Mouse (Mus musculus) A20 (cell line): ENCODE measurements around the gene Lacc1.
"Not testable (repeated sequence)": the region's sequence is repeated elsewhere in the genome, so short reads cannot be mapped to it uniquely, and the experiment has no call there.

Experiments
- DNase-seq: peaks from one replicate; pipeline ENCODE4 v3.0.0-alpha.2; 2011; ENCODE audit warnings: low read depth, low spot score

Gene Lacc1

DNA sequence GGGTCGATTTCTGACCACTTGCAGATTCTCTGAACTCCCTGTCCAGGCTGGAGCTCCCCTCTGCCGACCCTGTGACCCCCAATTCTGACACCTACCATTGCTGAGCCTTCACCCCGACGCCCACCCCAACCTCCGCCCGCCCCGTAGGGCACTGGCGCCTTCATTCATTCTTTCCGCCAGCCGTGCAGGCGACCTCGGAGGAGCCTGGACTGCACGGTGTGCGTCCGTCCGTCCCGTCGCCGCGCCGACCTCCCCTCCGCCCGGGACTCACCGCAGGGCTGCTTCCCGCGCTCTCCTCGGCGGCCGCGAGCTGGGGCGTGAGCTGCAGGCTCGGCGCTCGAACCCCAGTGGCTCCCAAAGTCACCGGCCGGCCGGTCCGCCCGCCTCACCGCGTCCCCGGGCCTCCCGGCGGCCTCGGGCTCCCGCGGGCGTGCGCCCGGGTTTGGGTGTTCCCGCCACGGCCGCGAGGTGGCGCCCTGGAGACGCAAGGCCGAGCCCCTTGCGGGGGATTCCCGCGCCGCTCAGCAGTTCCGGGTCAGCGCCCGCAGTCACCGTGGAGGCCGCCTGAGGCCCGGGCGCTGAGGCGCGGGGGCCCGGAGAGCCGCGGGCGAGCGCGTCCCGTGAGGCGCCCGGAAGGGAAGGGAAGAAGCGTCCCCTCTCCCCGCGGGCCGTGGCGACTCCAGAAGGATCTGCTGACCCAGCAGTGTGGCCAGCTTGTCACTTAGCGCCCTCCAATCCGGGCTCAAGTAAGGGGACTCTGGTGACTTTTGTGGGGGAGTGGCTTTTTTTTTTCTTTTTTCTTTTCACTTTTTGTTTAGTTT, at the start of gene Lacc1, which contains the start of gene Ccdc122:
Lacc1 (minus strand) TSS at position 679 of the 821 bp plus-strand sequence.
Ccdc122 (plus strand) TSS at position 547 of the 821 bp plus-strand sequence.
- DNase-seq, result peak; percentile 90

DNA sequence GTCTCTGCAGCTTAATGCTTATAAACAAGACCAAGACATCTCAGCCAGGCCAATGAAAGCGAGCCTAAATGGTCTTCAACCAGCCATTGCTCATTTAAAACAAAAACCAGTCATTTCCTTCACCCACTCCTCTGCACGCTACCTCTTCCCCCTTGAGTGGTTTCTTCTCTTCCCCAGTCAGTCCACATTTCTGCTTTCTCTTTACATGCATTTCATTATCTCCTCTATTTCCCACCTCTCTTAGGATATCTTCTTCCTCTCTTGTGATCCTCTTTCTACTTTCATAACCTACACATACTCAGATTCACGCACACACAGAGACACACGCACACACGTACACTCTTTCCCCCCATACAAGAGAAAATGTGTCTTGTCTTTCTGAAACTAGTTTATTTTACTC, 44.5 kb upstream of the Lacc1 start:
- peak; percentile 41 for DNase-seq

DNA sequence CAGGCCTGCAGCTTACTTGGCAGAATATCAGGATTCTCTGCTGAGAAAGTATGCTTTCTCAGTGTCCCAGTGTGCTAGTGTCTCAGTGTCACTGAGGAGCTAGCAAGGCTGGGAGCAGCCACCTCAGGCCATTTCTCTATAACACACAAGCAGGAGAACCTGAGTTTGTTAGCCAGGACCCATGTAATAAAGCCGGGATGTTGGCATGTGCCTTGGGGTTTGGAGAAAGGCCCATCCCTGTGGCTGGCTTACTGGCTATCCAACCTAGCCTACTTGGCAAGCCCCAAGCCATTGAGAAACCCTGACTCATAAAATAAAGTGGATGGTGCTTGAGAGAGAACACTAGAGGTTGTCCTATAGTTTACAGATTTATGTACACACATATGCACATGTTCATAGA, 32.7 kb upstream of the Lacc1 start:
- DNase-seq, result no peak

DNA sequence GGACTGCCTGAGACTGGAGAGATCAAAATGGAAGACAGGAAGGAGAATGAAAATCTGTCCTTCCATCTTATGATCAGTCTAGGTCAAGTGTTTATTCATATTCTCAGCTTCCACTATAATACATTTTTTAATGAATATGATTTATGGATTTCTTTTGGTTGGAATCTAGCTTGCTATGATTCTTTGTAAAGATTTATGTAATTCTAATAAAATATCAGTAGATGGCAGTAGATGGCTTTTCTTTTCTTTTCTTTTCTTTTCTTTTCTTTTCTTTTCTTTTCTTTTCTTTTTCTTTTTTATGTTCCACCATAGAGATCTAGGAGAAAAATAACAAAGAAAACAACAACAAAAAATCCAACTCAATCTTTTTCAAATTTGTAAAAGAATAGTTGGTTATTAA, 16.6 kb upstream of the Lacc1 start:
- DNase-seq, result no peak

DNA sequence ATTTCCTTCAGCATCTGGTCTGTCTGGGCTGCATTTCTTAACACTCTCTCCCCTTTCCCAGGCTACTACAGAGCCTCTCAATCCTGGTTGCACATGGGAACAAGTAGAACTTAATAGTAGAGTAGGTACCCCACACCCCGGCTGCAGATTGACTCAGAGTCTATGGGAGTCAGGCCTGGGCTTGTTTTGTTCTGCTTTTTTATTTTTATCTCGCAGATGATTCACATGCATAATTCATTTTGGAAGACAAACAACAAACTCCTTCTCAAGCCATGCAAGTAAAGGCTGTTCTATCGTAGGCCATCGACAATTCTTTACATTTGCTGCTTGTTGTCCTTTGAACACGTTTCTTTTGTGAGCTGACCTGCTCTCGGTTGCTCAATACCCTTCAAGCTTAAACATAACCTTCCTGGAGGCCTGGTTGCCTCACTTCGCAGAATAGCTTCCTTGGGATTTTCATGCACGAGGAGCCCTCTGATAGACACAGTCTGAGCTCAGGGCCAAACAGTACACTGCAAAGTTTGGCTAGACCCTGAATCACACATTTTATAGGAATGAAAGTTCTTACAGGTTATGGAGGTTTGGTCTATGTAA, 1.2 kb upstream of the Lacc1 start:
- no peak for DNase-seq

DNA sequence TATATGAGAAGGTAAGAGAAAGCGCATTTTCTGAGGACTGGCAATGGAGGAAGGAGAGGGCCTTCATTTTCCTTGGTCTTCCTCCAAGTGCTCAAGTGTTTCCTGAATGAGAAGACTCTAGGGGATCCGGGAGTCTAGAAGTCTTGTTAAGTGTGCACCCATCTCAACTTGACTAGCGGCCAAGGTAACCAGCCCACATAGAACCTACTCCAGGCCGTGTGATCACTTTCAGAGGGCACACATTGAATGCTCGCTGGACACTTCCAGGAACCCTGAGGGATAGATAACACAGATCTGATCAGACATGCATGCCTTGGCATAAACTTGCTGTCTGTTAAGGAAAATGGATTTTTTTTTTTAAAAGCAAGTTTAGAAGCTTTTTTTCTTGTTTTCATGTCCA, 626 bp upstream of the Lacc1 start:
- peak; percentile 50 for DNase-seq

DNA sequence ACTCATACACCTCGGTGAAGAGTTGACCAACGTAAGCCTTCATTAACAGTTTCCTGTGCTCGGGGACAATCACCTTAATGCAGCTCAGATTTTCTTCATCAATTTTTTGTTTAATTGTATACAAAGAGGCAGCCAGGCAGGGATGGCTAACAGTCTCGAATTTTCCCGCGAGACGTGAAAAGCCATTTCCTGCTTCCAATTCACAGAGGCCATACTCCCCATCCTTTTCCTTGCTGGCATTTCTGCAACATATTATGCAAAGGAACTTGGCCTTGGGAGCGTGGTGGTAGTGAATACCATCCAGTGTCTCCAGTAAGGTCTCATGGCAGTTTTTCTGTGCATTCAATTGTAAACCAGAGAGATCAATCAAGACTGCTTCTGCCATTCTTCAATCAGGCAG, 1.7 kb downstream of the Lacc1 start:
- peak; percentile 71 for DNase-seq

DNA sequence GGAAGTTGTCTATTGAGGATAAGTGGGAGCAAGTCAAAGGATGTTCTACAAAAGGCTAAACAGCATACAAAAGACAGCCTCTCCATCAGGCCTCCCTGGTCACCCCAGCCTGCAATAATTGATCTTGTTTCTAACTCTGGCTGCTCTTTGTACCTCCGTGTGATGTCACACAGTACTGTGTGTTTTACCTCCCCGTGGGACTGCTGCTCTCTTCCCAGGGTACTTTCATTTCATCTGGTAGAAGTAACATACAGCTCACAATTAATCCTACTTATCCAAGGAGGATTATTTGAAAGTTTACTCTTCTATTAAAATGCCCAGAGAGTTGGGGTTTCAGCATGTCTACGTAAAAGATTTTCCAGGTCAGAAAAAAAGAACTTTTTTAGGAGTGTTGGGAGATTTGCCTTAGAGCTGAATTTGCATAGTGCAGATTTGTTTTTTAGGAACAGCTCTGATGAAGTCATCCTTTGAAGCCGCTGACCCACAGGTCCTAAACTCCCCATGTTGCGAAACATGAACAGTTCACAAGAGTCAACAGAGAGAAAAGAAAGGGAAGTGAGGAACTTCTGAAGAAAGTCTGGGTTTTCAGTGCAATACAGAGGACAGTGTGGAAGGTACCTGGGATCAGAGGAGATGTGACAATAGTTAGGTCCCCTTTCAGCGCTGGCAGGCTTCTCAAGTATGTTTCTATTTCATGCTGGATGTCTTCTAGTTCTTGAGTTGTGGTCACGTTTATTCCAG, 2.4 kb downstream of the Lacc1 start:
- DNase-seq, result peak; percentile 80

DNA sequence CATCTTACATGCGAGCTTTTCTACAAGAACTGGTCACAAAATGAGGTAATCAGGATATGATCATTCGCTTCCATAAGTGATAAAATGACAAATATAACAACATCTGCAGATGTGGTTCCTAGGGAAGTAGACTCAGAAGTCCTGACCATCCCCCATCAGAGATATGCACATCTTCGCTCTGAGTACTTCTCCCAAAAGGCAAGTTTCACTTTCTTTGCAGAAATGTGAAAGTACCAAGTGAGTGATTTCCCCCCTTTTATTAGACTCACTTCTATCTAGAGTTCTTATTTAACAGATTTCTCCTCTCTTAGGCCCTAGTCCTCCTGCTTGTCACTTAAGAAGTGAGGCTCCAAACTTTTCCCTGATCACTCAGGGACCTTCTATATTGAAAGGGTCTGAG, 3.3 kb downstream of the Lacc1 start:
- peak; percentile 69 for DNase-seq

DNA sequence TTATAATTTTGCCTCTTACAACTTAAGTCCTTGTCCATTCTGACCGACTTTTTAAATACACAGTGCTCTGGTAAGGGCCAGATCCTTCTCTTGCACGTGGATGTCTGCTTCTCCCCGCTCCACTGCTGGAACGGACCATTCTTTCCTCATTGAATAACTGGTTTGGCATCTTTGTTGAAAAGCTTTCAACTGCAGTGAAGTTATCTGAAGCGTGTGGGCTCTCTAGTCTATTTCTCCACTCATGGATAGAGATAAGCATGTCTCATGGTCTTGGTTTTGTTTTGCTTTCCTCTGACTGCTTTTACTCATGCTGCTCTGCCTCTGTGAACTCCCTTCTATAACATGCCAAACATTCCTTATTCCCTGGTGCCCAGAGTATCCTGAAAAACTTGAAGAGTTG, 4.3 kb downstream of the Lacc1 start:
- no peak for DNase-seq

DNA sequence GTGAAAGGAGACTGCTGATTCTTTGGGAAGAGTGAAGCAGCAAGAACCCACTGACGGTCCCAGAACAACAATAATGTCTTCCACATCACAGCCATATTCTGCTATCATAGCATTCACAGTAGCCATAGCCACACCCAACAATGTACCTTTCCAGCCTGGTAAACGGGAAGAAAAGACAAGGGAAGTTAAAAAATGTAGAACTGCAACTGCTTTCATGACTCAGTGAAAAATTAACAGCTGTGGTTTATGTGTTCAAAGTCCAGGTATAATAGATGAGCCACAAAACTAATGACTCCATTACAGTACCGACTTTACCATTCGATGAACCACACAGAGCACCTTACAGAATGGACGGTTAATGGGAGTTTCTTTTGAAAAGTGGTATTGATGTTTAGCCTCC, 5.9 kb downstream of the Lacc1 start:
- DNase-seq, result no peak

DNA sequence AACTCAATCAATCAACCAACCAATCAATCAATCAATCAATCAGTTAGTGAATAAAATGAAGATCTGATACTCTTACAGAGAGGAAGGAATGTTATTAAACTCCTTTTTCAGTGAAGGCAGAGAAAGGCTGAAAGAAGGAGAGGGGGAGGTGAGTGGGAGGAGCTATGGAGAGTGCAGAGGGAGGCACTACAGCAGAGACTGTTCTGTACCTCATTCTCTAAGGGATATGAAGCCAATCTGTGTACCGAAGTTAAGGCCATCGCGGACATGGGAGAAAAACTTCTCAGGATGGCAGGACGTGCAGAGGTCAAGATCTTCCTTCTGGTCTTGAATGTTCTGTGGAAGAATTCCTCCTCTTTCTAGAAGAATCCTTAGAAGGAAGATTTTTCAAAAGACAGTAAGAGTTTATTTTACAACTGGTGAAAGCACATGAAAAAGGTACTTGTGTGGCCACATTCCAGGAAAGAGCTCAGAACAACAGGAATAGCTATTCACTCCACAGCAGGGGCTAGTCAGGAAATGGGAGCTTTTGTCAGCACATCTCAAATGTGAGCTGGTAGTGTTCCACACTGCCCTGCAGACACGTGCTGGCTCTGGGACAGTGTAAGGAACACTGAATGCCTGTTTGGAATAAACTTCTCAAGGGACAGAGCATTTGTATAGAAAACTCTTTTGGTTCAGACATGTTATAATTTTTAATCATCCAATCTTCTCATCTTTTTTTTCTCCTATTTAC, 7.2 kb downstream of the Lacc1 start:
- no peak for DNase-seq

DNA sequence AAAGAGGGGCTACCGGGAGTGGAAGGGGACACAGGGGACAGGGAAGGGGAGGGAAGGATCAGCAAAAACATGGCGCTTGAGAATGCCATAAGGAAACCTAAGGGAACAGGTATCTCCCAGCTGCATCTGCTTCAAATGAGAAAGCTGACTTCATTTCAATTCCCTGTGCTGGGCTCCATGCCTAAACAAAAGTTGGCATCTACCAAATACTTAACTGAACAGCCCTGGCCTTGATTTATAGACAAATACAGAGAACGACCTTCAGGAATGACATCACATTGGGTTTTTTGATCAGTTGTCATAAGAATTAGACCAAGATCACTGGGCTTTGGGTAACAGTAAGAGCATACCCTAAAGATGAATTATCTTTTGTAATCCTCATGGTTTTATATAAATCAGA, 12.2 kb downstream of the Lacc1 start:
- no peak for DNase-seq

DNA sequence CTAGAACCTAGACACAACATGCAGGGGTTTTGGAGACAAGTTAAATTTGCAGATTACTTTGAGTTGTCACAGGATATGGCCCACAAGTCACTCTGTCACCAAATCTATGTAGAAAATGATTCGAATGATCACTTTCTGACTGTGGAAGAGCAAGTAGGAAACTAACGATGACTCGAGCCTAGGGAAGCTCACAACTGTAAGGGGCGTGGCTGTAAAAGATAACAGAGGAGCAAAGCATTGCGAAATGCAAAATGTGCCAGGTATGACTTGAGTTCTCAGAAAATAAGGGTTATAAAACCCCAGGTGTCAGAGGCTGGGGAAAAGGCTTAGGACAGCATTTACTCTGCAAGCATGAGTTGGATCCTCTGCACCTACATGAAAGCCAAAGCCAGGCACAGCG, 19.5 kb downstream of the Lacc1 start:
- DNase-seq, result no peak

DNA sequence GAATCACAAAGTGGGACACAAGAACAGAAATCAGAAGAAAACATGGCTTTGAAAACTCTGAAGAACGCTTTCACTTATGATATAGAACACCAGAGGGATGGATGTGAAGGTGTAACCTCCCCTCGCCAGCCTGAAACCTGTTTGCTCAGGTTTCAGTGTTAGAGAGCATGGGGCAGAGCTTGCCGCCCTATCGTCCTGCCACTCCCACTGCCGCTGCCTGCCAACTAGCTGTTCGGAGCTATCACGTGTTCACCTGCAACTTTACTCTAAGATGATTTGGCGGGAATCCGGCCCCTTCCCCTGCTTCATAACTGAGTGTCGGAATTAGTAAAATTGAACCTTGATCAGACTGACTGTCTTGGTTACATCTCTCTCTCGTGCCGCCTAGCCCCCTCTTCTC, 19.9 kb downstream of the Lacc1 start:
- not testable (repeated sequence) for DNase-seq

DNA sequence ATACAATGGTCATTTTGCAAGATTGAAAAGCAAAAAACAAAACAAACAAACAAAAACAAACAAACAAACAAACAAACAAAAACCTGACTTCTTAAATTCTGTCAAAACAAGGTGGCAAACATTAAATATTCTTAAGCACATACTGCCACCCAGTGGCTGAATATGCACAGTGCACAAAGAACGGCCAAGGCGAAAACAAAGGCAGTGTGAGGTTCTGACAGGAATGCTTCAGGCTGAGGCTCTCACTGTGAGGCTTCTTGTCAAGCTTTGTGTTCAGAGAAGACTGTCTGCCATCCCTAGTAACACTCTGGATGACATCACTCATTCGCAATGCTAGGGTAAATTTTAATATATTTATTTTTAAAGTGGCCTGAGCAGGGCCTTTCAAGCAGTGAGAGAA, 24.9 kb downstream of the Lacc1 start:
- peak; percentile 55 for DNase-seq

DNA sequence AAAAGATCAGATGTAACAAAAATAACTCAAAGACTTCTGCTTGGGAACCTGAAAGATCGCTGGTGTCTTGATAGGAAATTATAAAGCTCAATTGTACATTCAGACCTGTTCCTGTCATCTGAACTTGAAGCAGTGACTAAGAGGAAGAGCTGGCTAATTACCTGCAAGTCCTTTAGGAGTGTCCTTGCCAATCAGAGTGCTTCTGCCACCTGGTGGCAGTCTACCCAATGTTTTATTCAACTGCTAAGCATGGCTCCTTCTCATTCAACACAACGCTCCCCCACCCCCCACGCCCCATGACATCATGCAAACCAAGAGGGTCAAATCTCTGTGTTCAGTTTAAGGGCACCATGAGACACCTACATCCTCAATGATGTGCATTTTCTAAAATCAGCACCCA, 28.5 kb downstream of the Lacc1 start:
- DNase-seq, result peak; percentile 33

DNA sequence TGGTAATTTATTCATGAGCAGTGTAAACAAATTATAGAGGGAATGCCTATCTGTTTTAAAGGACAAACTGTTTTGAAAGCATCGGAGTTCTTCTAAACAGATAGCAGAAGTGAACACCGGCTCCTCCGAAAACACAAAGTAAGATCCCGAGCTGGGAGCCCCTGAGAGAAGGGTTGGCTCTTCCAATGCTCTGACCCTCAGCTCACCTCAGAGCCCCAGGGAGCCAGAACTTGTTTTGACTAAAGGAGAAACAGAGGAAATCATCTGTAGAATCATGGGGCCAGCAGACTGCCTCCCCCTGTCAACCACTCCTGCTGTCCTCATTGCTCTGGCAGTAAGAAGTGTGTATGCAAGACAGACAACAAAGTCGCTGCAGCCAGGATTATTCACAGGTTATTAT, 31.1 kb downstream of the Lacc1 start:
- no peak for DNase-seq

DNA sequence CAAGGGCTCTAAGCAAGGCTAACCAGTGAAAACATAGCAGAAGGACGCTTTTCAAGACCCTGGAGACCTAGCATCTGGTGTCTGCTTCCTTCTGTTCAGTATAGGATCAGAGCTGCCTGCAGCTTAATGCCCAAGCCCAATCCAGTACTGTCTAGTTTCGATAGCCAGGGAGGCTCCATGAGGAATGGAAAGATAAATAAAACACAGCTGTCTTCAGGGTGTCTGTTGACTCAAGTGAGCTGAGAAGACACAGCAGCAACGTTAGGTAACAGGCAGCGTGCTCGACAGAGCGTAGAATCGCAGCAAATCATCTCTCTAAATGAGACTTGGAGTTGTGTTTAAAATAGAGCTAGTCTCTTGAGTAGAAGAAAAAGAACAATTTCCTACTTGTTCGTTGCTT, 32.0 kb downstream of the Lacc1 start:
- no peak for DNase-seq

DNA sequence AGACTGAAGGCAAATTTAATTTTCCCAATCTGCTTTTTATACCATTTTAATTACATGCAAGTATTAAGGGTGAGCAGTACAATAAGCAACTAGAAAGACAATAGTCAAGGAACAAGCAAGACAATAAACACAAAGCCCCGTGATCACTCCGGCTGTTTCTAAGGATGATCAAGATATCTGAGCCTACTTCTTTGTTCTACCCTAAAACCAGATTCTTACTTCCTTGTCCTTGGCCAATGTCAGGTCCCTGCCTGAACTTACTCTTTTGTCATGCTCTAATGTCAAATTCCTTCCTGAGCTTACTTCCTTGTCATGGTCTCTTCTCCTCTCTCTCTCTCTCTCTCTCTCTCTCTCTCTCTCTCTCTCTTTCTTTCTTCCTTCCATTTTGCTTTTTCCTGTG, 46.4 kb downstream of the Lacc1 start:
- DNase-seq, result not testable (repeated sequence)

DNA sequence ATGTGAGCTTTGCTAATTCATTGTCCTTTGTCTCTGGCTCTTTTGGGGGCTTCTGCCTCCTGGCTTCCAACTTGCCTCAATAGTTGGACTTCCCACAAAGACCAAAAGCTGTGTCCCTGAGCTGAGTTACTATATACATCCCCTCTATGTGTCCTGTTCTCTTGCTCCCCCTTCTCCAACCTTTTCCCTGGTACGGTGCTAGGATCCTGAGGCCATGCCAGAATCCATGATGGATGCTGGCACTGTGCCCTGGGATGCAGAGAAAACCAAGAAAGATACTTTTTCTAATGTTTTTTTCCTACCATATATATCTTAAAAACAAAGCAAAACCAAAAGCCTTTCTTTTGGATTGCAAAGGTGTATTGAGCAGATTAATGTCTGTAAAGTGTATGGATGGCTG, 54.9 kb downstream of the Lacc1 start:
- no peak for DNase-seq

DNA sequence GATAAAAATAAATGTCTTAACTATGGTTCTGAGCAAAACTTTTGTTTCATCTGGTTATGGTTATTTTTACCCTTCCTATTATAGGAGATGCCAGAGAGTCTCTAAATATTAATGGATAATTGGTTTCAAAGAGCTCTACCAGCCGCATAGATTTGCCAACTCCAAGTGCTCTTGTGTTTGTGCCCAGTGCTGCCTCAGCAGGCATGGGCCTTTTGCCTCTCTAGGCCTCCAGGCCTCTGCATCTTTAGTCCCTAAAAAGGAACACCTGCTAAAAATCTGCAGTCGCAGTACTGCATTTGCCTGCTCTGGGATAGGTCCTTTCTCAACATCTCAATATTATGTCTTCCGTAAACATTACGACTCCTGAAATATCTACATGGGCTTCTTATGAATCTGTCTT, 55.5 kb downstream of the Lacc1 start:
- DNase-seq, result no peak
